Mouse (Mus musculus) hindbrain, embryonic 11.5 days (tissue): ENCODE results near the gene Cyp2s1. TPM values are rescaled to one million over a fixed set of nuclear protein-coding genes. Genes with fewer than 3 reads are reported as not detected.
A peak's percentile ranks its signal among the peaks of the same experiment; 100 is the strongest.

Experiments
- ATAC-seq: fragments of 200-750 bp; cut with Nextera tagmentation; 2 replicates; pipeline ENCODE4 v1.8.0; 2017; ENCODE audit warnings: mild to moderate bottlenecking, moderate TSS enrichment, moderate library complexity; ENCODE audit not compliant: low FRiP score
- DNase-seq: peaks from one replicate; pipeline ENCODE4 v3.0.0-alpha.2; 2015; ENCODE audit warnings: low spot score
- H3K27ac ChIP-seq: fragments of 300-500 bp; sonication (generic); 2 replicates; pipeline ENCODE4 v1.5.1; 2014; ENCODE audit warnings: mild to moderate bottlenecking, low read depth, low read length
- H3K27me3 ChIP-seq: fragments of 300-500 bp; sonication (generic); 2 replicates; pipeline ENCODE4 v1.6.1; 2014; ENCODE audit warnings: mild to moderate bottlenecking, low read length, moderate library complexity, mixed read lengths; ENCODE audit not compliant: control insufficient read depth, insufficient read depth
- H3K36me3 ChIP-seq: fragments of 300-500 bp; sonication (generic); 2 replicates; pipeline ENCODE4 v1.6.1; 2014; ENCODE audit warnings: mild to moderate bottlenecking, low read length, moderate library complexity, mixed read lengths; ENCODE audit not compliant: control insufficient read depth, insufficient read depth
- H3K4me1 ChIP-seq: fragments of 300-500 bp; sonication (generic); replicated peaks from 2 replicates; pipeline ENCODE4 v1.6.1; 2014; ENCODE audit warnings: low read length, mixed read lengths; ENCODE audit not compliant: control insufficient read depth, insufficient read depth
- H3K4me2 ChIP-seq: fragments of 300-500 bp; sonication (generic); replicated peaks from 2 replicates; pipeline ENCODE4 v1.6.1; 2014; ENCODE audit warnings: mild to moderate bottlenecking, low read depth, low read length
- H3K4me3 ChIP-seq: fragments of 300-500 bp; sonication (generic); 2 replicates; pipeline ENCODE4 v1.5.1; 2014; ENCODE audit warnings: low read depth, low read length
- H3K9ac ChIP-seq: fragments of 300-500 bp; sonication (generic); 2 replicates; pipeline ENCODE4 v1.6.1; 2014; ENCODE audit warnings: low read depth, low read length
- H3K9me3 ChIP-seq: fragments of 300-500 bp; sonication (generic); 2 replicates; pipeline ENCODE4 v1.6.1; 2016; ENCODE audit warnings: low read length; ENCODE audit not compliant: control insufficient read depth
- WGBS: fragments of 180-500 bp; shearing (Covaris S2); extraction: QIAGEN DNeasy Blood & Tissue Kit; methylation state at CpG from one replicate; pipeline ENCODE4 v1.1.7; 2014; 5-methylcytosine and 5-hydroxymethylcytosine counted together
- polyA plus RNA-seq: library from polyadenylated mRNA; unstranded; fragments of >200 nt; fragmentation: Nextera tagmentation; extraction: Ambion mirVana; gene quantifications from 2 replicates; pipeline ENCODE4 v1.2.1, GENCODE M21; 2014

Gene Cyp2s1
- polyA plus RNA-seq, 1 experiment from 2014 or later = 0.69 TPM

DNA sequence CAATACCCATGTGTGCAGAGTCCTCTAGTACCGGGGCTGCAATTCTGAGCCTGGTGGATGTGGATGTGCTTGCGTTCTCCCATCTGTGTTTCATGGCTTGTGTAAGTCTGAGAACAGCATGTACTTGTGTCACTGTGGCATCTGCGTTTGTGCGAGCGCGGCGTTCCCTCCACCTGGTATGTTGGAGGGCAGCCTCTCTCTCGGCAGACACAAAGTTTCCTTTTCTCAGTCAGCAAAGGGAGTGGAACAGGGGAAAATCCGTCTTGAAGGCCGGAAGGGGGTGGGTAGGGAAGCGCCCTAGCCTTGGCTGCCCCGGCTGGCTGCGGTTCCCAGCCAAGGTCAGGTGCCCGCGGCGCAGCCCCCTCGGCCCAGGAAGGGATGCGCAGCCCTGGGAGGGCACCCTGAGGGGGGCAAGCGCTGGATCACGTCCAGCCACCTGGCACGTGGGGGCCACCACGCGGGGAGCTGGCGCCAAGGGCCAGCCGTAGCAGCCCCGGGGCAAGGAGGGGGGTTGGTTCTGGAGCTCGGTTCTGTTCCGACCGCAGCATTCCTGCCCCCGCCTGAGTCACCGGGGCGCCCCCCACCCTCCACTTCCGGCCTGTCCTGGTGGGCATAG lies 35.3 kb downstream of the Cyp2s1 start:
- WGBS = 9% methylated on average over 33 of the region's 33 CpGs
- peak overlapping the region; percentile 22 for H3K4me3 ChIP-seq
- DNase-seq = peak; percentile 26
- peak; percentile 45; the same call in 1 of the 2 replicates for ATAC-seq
- H3K36me3 ChIP-seq = no peaks in the 10 kb centered on the region
- H3K9ac ChIP-seq = peak overlapping the region; percentile 50
- H3K27ac ChIP-seq = no peak overlapping the region
- no peaks in the 10 kb centered on the region for H3K4me1 ChIP-seq
- no peaks in the 10 kb centered on the region for H3K27me3 ChIP-seq
- peak overlapping the region; percentile 48 for H3K4me2 ChIP-seq
- H3K9me3 ChIP-seq = no peaks in the 10 kb centered on the region

DNA sequence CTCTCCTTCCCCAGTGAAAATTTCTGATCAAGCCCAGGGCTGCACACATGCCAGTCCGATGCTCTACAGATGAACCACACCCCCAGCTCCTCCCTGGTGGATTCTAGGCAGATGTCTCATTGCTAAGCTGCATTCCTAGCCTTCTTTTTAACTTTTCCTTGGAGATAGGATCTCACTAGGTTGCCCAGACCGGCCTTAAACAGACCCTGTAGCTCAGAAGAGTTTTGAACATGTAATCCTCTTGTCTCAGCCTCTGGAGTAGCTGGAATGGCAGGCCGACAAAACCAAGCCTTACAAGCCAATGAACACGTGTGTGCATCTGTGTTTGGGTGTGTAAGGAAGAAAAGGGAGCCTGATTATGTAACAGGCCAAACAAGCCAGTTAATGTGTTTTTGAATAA lies 36.0 kb downstream of the Cyp2s1 start:
- H3K9me3 ChIP-seq = no peaks in the 10 kb centered on the region
- DNase-seq (no peak), ATAC-seq (no peak)
- H3K4me1 ChIP-seq = no peaks in the 10 kb centered on the region
- WGBS = 51% methylated on average over 4 of the region's 4 CpGs
- no peaks in the 10 kb centered on the region for H3K36me3 ChIP-seq
- H3K27me3 ChIP-seq = no peaks in the 10 kb centered on the region
- no peak overlapping the region; the same call in 1 of the 2 replicates for H3K4me2 ChIP-seq
- no peak overlapping the region for H3K27ac ChIP-seq
- no peak overlapping the region for H3K9ac ChIP-seq
- H3K4me3 ChIP-seq = no peak overlapping the region

DNA sequence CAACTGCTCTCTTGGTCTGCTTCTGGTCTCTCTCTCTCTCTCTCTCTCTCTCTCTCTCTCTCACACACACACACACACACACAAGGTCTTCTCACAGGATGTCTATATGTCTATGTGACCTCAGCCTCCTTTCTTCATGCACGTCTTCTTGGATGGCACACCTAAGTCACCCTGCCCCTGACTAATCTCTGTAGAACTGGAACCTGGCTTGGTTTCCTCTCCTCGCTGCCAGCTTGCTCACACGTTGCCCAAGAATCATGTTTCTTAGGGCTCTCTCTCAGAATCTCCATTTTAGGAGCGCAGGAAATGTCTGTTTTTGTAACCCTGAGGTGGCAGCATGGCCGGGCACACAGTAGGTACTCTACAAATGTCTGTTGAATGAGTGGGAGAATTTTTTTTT lies 36.7 kb downstream of the Cyp2s1 start:
- DNase-seq (no peak), ATAC-seq (no peak)
- Histone ChIP-seq H3K4me1 (no peaks in the 10 kb centered on the region), H3K27me3 (no peaks in the 10 kb centered on the region), H3K36me3 (no peaks in the 10 kb centered on the region), H3K9ac (no peak overlapping the region), H3K9me3 (no peaks in the 10 kb centered on the region), H3K27ac (no peak overlapping the region), H3K4me3 (no peak overlapping the region), H3K4me2 (no peak overlapping the region)
- 91% methylated on average over 5 of the region's 5 CpGs for WGBS

DNA sequence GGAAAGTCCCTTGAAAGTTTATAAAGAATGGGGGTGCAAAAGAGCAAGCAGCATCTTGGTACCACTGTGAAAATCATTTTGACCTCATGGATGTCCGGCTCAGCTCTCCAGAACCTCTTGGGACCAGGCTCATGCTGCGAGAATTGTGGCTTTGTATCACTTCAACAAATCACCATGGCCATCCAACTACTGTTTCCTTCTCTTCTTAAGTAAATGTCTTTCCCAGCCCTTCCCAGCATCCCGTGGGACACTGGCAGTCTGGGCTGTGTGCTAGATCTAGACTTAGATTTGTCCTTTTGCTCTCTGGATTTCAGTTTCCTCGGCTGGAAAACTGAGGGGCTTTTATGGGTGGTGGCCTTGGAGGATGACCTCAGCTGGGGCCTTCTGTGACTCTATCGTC lies 48.5 kb downstream of the Cyp2s1 start:
- 86% methylated on average over 5 of the region's 5 CpGs for WGBS
- no peak for ATAC-seq
- H3K9ac ChIP-seq = no peak overlapping the region

DNA sequence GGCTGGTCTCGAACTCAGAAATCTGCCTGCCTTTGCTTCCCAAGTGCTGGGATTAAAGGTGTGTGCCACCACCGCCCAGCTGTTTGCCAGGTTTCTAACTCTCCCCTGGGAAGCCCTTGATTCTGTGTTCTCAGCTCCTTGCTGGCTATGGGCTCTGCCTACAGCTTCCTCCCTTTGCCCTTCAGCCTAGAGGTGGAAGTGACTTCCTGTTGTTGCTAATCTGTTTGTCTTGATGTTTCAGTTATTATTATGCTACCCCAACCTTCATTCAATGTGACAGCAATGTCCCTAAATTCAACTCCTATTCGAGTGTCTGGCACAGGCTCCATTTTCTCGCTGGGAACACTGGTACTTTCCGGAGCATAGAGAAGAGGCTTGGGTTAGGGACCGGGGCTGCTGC lies 50.6 kb downstream of the Cyp2s1 start:
- H3K4me2 ChIP-seq = no peak overlapping the region
- H3K36me3 ChIP-seq = no peaks in the 10 kb centered on the region
- no peaks in the 10 kb centered on the region for H3K4me1 ChIP-seq
- 88% methylated on average over 6 of the region's 6 CpGs for WGBS
- no peaks in the 10 kb centered on the region for H3K27me3 ChIP-seq
- no peak for DNase-seq
- H3K9me3 ChIP-seq = no peaks in the 10 kb centered on the region
- H3K9ac ChIP-seq = no peak overlapping the region
- no peak for ATAC-seq
- H3K4me3 ChIP-seq = no peak overlapping the region
- no peak overlapping the region for H3K27ac ChIP-seq

More for the DNA sequence above, 48.5 kb downstream of the Cyp2s1 start:
- Histone ChIP-seq H3K4me2 (no peak overlapping the region), H3K4me3 (no peak overlapping the region), H3K4me1 (no peaks in the 10 kb centered on the region), H3K9me3 (no peaks in the 10 kb centered on the region), H3K27me3 (no peaks in the 10 kb centered on the region), H3K36me3 (no peaks in the 10 kb centered on the region), H3K27ac (no peak overlapping the region)
- no peak for DNase-seq

DNA sequence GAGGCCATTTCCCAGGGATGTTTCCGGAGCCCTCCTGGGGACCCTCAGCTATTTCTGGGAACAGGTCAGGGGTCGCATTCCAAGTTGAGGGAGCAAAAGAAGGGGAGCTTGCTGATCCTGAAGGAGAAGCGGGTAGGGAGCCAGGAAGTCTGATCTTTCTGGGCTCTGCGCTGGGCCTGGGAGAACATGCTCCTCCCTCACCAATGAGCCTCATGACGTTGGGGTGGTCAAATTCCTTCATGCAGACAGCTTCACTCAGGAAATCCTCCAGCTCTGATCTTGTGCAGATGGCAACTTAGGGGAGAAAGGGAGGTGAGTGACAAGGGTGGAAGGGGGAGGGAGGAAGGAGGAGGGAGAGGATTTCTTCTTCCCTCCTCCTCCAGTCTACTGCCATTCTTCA lies 52.5 kb downstream of the Cyp2s1 start:
- DNase-seq = peak; percentile 8

DNA sequence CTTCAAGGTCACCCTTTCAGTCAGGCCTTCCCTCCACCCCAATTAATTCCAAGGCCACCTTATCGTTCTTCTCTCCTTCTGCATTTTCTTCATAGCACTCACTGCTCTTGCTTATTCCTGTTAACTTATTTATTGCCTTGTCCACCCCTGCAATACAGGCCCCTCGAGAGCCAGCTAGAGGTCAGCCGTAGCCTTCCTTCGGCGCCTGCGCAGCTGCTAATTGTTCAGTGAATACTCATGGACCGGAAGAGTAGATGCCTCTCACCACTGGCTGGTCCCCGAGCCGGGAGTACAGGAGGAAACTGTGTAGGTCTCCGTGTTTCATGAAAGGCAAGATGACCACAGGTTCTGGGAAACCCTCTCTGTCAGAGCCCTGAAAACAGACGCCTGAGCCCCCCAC lies 53.0 kb downstream of the Cyp2s1 start:
- Histone ChIP-seq H3K27ac (no peak overlapping the region), H3K4me1 (no peaks in the 10 kb centered on the region), H3K4me2 (no peak overlapping the region), H3K27me3 (no peaks in the 10 kb centered on the region), H3K9ac (no peak overlapping the region), H3K4me3 (no peak overlapping the region), H3K36me3 (no peaks in the 10 kb centered on the region), H3K9me3 (no peaks in the 10 kb centered on the region)
- ATAC-seq (no peak), DNase-seq (no peak)
- WGBS = 75% methylated on average over 11 of the region's 11 CpGs

More for the DNA sequence above, 52.5 kb downstream of the Cyp2s1 start:
- Histone ChIP-seq H3K4me1 (no peaks in the 10 kb centered on the region), H3K4me3 (no peak overlapping the region), H3K27me3 (no peaks in the 10 kb centered on the region), H3K9ac (no peak overlapping the region), H3K27ac (no peak overlapping the region), H3K36me3 (no peaks in the 10 kb centered on the region), H3K9me3 (no peaks in the 10 kb centered on the region), H3K4me2 (no peak overlapping the region)
- no peak for ATAC-seq
- 55% methylated on average over 5 of the region's 5 CpGs for WGBS

DNA sequence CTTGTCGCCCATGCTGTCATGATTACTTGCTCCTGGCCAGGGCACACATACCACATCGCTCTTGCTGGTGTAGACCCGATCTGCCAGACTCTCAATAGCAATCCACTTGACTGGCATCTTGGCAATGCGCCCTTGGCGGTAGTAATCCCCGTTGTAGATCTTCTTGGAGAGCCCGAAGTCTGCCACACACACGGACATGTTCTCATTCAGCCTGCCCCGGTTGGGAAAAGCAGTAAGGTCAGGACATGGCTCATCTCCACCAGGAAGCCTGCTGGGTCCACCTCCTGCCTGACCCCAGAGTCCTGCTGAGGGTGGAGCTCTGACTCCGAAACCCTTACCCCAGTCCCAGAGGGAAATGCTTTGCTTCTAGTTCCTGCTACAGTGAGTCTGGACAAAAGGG lies 55.4 kb downstream of the Cyp2s1 start:
- Histone ChIP-seq H3K9ac (no peak overlapping the region), H3K4me3 (no peak overlapping the region), H3K36me3 (no peaks in the 10 kb centered on the region), H3K27me3 (no peaks in the 10 kb centered on the region), H3K4me2 (no peak overlapping the region), H3K4me1 (no peaks in the 10 kb centered on the region), H3K27ac (no peak overlapping the region), H3K9me3 (no peaks in the 10 kb centered on the region)
- 92% methylated on average over 10 of the region's 10 CpGs for WGBS
- ATAC-seq (no peak), DNase-seq (no peak)

DNA sequence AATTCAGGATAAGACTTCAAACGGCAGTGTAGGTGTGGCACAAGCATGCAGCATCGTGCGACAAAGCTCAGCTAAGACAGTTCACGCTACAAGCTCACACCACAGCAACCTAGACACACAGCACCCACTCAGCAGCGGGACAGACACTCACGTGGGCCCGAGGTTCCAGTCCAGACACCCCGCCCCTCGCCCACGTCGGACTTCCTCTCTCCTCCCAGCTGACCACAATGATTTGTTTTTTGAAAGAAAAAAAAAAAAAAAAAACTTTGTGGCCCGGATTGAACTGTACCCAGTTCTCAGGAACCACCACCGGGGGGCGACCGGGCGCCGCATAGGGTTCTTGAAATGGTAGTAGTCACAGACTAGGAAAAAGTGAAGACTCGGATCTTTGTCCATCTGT lies 60.7 kb downstream of the Cyp2s1 start:
- Histone ChIP-seq H3K36me3 (no peaks in the 10 kb centered on the region), H3K9ac (peak overlapping the region; percentile 54), H3K27me3 (no peaks in the 10 kb centered on the region), H3K9me3 (no peaks in the 10 kb centered on the region), H3K27ac (peak overlapping the region; percentile 96), H3K4me1 (peaks cover 9% of the 10 kb centered on the region), H3K4me3 (peak overlapping the region; percentile 99), H3K4me2 (peak overlapping the region; percentile 80)
- under 1% methylated on average over 18 of the region's 18 CpGs for WGBS
- DNase-seq (peak; percentile 89), ATAC-seq (peak; percentile 38)
